Mouse (Mus musculus) left cerebral cortex, adult 8-10 months (tissue): ENCODE measurements around the gene Ear6. TPM values are rescaled to one million over a fixed set of nuclear protein-coding genes. Genes with fewer than 3 reads are reported as not detected.
A peak's percentile ranks its signal among the peaks of the same experiment; 100 is the strongest.

ENCODE experiments used
- DNase-seq, 2 experiments: peaks; one replicate each; pipeline ENCODE4 v3.0.0; 2022; ENCODE audit warnings: low spot score in 2 of 2
- microRNA-seq, 2 experiments: library from miRNA; unstranded; fragments of <30 nt; microRNA quantifications; one replicate each; pipeline ENCODE4 v1.2.0; 2022
- total RNA-seq, 4 experiments: library from RNA; stranded (reverse); gene quantifications; 2 replicates each; pipeline ENCODE4 v1.2.4; 2022

The Ear6 gene
- total RNA-seq, 4 experiments from 2014 or later: not detected

- no peak for DNase-seq
These were observed 39.7 kb downstream of the Ear6 start for GRCm38 (mm10) chr14:51893094-51893794.

- DNase-seq: no peak
These were observed 40.3 kb downstream of the Ear6 start for GRCm38 (mm10) chr14:51893809-51894208.

GRCm38 (mm10) chr14:51895071-51895470 lies 41.6 kb downstream of the Ear6 start:
- DNase-seq: no peak

- no peak for DNase-seq
These were observed 42.5 kb downstream of the Ear6 start for GRCm38 (mm10) chr14:51896019-51896418.

GRCm38 (mm10) chr14:51896539-51897170 lies 43.2 kb downstream of the Ear6 start:
- no peak for DNase-seq

GRCm38 (mm10) chr14:51899351-51899750 lies 45.9 kb downstream of the Ear6 start:
- DNase-seq: no peak

GRCm38 (mm10) chr14:51902806-51903710 lies 49.6 kb downstream of the Ear6 start:
- peak in 1 of 2 experiments; percentile 71 for DNase-seq

GRCm38 (mm10) chr14:51903782-51904181 lies 50.3 kb downstream of the Ear6 start:
- no peak for DNase-seq

Small RNA genes lying within 50 kb of the gene (microRNA-seq; reads per million reads assigned to microRNA genes)
- gene Gm27375: 0 reads per million in 2 experiments

Other genes with a start within 250 kb of the Ear6 start
- not detected for gene Gm17078, start 242.4 kb upstream of the Ear6 start, total RNA-seq
- gene Gm4181, start 218.0 kb upstream of the Ear6 start, total RNA-seq: not detected
- not detected for gene Gm17079, start 158.2 kb upstream of the Ear6 start, total RNA-seq
- not detected for gene Gm5800, start 136.5 kb upstream of the Ear6 start, total RNA-seq
- not detected for gene Ang4, start 80.1 kb upstream of the Ear6 start, total RNA-seq
- not detected for gene AY358078, start 53.7 kb upstream of the Ear6 start, total RNA-seq
- 10 to 100 TPM; 26.5 to 30.4 (median 28.4) TPM for gene Mettl17, start 31.1 kb downstream of the Ear6 start, total RNA-seq
- 1 to 10 TPM; 3.2 to 5.3 (median 3.8) TPM for gene Slc39a2, start 39.2 kb downstream of the Ear6 start, total RNA-seq
- gene Ndrg2, start 60.5 kb downstream of the Ear6 start, total RNA-seq: 100 to 1,000 TPM; 798 to 932 (median 862) TPM
- gene Tppp2, start 64.7 kb downstream of the Ear6 start, total RNA-seq: not detected
- gene Rnase13, start 69.1 kb downstream of the Ear6 start, total RNA-seq: not detected
- 10 to 100 TPM; 28.0 to 39.5 (median 32.9) TPM for gene Arhgef40, start 131.0 kb downstream of the Ear6 start, total RNA-seq
- under 1 TPM in 2 of 4 experiments, not detected in 2; 0.51 to 0.59 TPM for gene Tmem253, start 162.0 kb downstream of the Ear6 start, total RNA-seq
- gene Zfp219, start 167.0 kb downstream of the Ear6 start, total RNA-seq: 10 to 100 TPM; 35.8 to 44.1 (median 42.2) TPM
- gene Olfr221, start 188.8 kb downstream of the Ear6 start, total RNA-seq: not detected